Mouse (Mus musculus) granulocyte monocyte progenitor cell, adult 5-6 weeks (primary cell): Measurements from ENCODE around the gene Nppc. TPM values are rescaled to one million over a fixed set of nuclear protein-coding genes. Genes with fewer than 3 reads are reported as not detected.

Source experiments
- ATAC-seq: replicated peaks from 2 replicates; pipeline ENCODE4 v1.8.0; 2016; ENCODE audit warnings: mild to moderate bottlenecking, moderate TSS enrichment, inconsistent platforms; ENCODE audit not compliant: poor library complexity, severe bottlenecking
- total RNA-seq, 2 experiments: library from RNA; stranded (forward) in 1 of 2; stranded (reverse) in 1 of 2; fragments of 200-712, 200-1000 nt in 1 of 2; fragments of >200 nt in 1 of 2; fragmentation: Nextera tagmentation in 1 of 2; gene quantifications; 2 replicates each; pipeline ENCODE4 v1.2.3; 2014 to 2017

The Nppc gene
- total RNA-seq (2014; fragmentation: Nextera tagmentation) (not detected in 2 replicates), total RNA-seq (2017) (not detected in 2 replicates)

- ATAC-seq = peak; percentile 57
Observed at GRCm38 (mm10) chr1:86670279-86671038, at the start of gene Nppc. Nppc (minus strand) TSS chr1:86670571.

- ATAC-seq = no peak
Observed at GRCm38 (mm10) chr1:86719391-86719790, 49.0 kb upstream of the Nppc start.

- no peak for ATAC-seq
Observed at GRCm38 (mm10) chr1:86718190-86718589, 47.8 kb upstream of the Nppc start.

- ATAC-seq = no peak
Observed at GRCm38 (mm10) chr1:86713054-86713453, 42.7 kb upstream of the Nppc start.

GRCm38 (mm10) chr1:86712045-86712444 is 41.7 kb upstream of the Nppc start:
- no peak for ATAC-seq

GRCm38 (mm10) chr1:86709546-86709945 is 39.2 kb upstream of the Nppc start:
- ATAC-seq = no peak

- no peak for ATAC-seq
Observed at GRCm38 (mm10) chr1:86705461-86705860, 35.1 kb upstream of the Nppc start.

GRCm38 (mm10) chr1:86703965-86704326 is 33.6 kb upstream of the Nppc start:
- no peak for ATAC-seq

GRCm38 (mm10) chr1:86703300-86703964 is 33.1 kb upstream of the Nppc start, which contains the start of gene Dis3l2:
Dis3l2 (plus strand) TSS chr1:86703808.
- ATAC-seq = peak; percentile 97

- ATAC-seq = no peak
Observed at GRCm38 (mm10) chr1:86700367-86700766, 30.0 kb upstream of the Nppc start.

- ATAC-seq = no peak
Observed at GRCm38 (mm10) chr1:86699346-86700136, 29.2 kb upstream of the Nppc start.

- peak; percentile 38; the same call in 1 of the 2 replicates for ATAC-seq
Observed at GRCm38 (mm10) chr1:86698721-86699120, 28.4 kb upstream of the Nppc start.

- ATAC-seq = peak; percentile 50
Observed at GRCm38 (mm10) chr1:86696948-86697347, 26.6 kb upstream of the Nppc start.

GRCm38 (mm10) chr1:86691027-86691426 is 20.7 kb upstream of the Nppc start:
- ATAC-seq = no peak

- ATAC-seq = no peak
Observed at GRCm38 (mm10) chr1:86687236-86687635, 16.9 kb upstream of the Nppc start.

- no peak for ATAC-seq
Observed at GRCm38 (mm10) chr1:86678667-86679066, 8.3 kb upstream of the Nppc start.

- ATAC-seq = no peak
Observed at GRCm38 (mm10) chr1:86677624-86678023, 7.3 kb upstream of the Nppc start.

- no peak for ATAC-seq
Observed at GRCm38 (mm10) chr1:86675126-86675525, 4.8 kb upstream of the Nppc start.

- ATAC-seq = no peak
Observed at GRCm38 (mm10) chr1:86674385-86674784, 4.0 kb upstream of the Nppc start.

GRCm38 (mm10) chr1:86669552-86670273 is 658 bp downstream of the Nppc start:
- peak; percentile 76 for ATAC-seq
